Mouse (Mus musculus): Measurements from ENCODE around the gene Fam177a. TPM values are rescaled to one million over a fixed set of nuclear protein-coding genes. Genes with fewer than 3 reads are reported as not detected.

The Fam177a gene
- polyA plus RNA-seq, 1 experiment, result 19.3 TPM

Other genes starting within 250 kb of the Fam177a start
- gene Gm20403, start 137.9 kb upstream of the Fam177a start, polyA plus RNA-seq (2012; ENCODE audit: insufficient read depth, insufficient read length, missing spikeins), result not detected in 2 replicates
- gene Baz1a, start 110.1 kb upstream of the Fam177a start, polyA plus RNA-seq (2012; ENCODE audit: insufficient read depth, insufficient read length, missing spikeins), result 3.6 and 6.3 TPM in 2 replicates
- gene 2700097O09Rik, start 44.4 kb upstream of the Fam177a start, polyA plus RNA-seq (2012; ENCODE audit: insufficient read depth, insufficient read length, missing spikeins), result 9.1 and 11.2 TPM in 2 replicates
- 82.3 and 86.5 TPM in 2 replicates for gene Srp54a, start 44.2 kb upstream of the Fam177a start, polyA plus RNA-seq (2012; ENCODE audit: insufficient read depth, insufficient read length, missing spikeins)
- gene Srp54b, start 30.6 kb downstream of the Fam177a start, polyA plus RNA-seq (2012; ENCODE audit: insufficient read depth, insufficient read length, missing spikeins), result 15.7 and 18.4 TPM in 2 replicates
- 14.5 TPM in 1 of 2 replicates, not detected in the other for gene 1700047I17Rik2, start 75.1 kb downstream of the Fam177a start, polyA plus RNA-seq (2012; ENCODE audit: insufficient read depth, insufficient read length, missing spikeins)
- gene Srp54c, start 105.7 kb downstream of the Fam177a start, polyA plus RNA-seq (2012; ENCODE audit: insufficient read depth, insufficient read length, missing spikeins), result 71.7 and 92.8 TPM in 2 replicates
- gene 1110008L16Rik, start 175.1 kb downstream of the Fam177a start, polyA plus RNA-seq (2012; ENCODE audit: insufficient read depth, insufficient read length, missing spikeins), result 11.8 and 16.0 TPM in 2 replicates
- gene Ppp2r3c, start 178.5 kb downstream of the Fam177a start, polyA plus RNA-seq (2012; ENCODE audit: insufficient read depth, insufficient read length, missing spikeins), result 13.2 and 21.5 TPM in 2 replicates

Data from brown adipose tissue, adult 24 weeks (tissue).